Mouse (Mus musculus) brain, adult 10 weeks (tissue): ENCODE results near the gene Tsc22d2. TPM values are rescaled to one million over a fixed set of nuclear protein-coding genes. Genes with fewer than 3 reads are reported as not detected.

Experiments used
- polyA plus RNA-seq: library from polyadenylated mRNA; stranded (reverse); fragments of 350-450 nt; fragmentation: Illumina TruSeq; extraction: RNeasy Lipid Tissue Mini Kit (QIAGEN cat#74804); gene quantifications from one replicate; pipeline ENCODE4 v1.2.3, GENCODE M21; 2015; ENCODE audit warnings: low read depth, low replicate concordance

Tsc22d2 gene
- polyA plus RNA-seq = 11.8 TPM

DNA sequence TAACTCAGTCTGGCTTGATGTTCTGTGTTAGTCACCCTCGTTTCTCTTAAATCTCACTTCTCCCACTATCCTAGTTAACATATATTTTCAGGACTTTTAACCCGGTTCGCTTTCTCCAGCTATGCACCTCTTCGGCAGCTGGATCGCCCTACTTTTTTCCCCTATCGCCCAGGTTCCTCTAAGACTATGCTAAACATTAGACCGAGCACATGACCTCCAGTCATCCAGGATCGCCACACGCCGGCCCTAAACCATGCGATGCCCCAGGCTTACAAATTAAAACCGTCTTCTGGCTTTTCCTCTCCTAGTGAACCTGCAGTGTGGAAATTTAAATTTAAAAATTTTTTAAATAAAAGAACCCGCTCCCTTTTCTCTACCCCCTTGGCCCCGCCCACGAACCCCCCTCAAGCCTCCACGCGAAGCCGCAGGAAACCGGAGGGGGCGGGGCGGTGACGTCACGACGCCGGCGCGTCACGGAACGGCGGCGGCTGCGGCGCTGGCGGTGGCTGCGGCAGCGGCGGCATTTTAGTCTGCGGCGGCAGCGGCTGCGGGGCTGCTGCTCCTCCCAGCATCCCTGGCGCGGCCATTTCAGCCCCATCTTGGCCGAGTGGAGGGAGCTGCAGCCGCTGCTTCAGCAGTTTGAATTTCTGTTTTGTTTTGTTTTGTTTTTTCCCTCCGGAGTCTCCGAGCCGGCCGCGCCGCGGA lies at the start of gene Tsc22d2:
Gene Tsc22d2 (plus strand): TSS at position 482 of the 705 bp plus-strand sequence.

Other genes starting within 250 kb of the Tsc22d2 start
- 60.4 TPM for gene Eif2a, start 111.1 kb downstream of the Tsc22d2 start, polyA plus RNA-seq
- gene Serp1, start 111.2 kb downstream of the Tsc22d2 start, polyA plus RNA-seq = 33.4 TPM
- 214 TPM for gene Selenot, start 161.9 kb downstream of the Tsc22d2 start, polyA plus RNA-seq
- 1.4 TPM for gene Erich6, start 222.5 kb downstream of the Tsc22d2 start, polyA plus RNA-seq